Mouse (Mus musculus): ENCODE results near the gene Amd1. TPM values are rescaled to one million over a fixed set of nuclear protein-coding genes. Genes with fewer than 3 reads are reported as not detected.

The Amd1 gene
- total and polyA plus RNA-seq, 3 experiments: 81.2 to 102 TPM; not detected in 1

- Histone ChIP-seq H3K79me2 (ENCODE audit: control insufficient read depth, insufficient read depth, low read length, poor library complexity) (no peaks in the 10 kb centered on the region), H3K4me1 (ENCODE audit: control insufficient read depth in 1 of 2, insufficient read depth in 2 of 2, low read length in 2 of 2) (no peaks in the 10 kb centered on the region), H3K36me3 (ENCODE audit: control insufficient read depth in 1 of 2, insufficient read depth in 2 of 2, low read length in 2 of 2) (no peaks in the 10 kb centered on the region), H3K27ac (ENCODE audit: control insufficient read depth, low read depth, low read length) (no peak overlapping the region), H3K9ac (ENCODE audit: control insufficient read depth, low read depth, low read length, poor library complexity, severe bottlenecking) (no peak overlapping the region), H3K27me3 (ENCODE audit: control insufficient read depth in 1 of 2, insufficient read depth in 2 of 2, low read length in 2 of 2) (no peaks in the 10 kb centered on the region), H3K4me3 (ENCODE audit: control insufficient read depth in 1 of 2, insufficient read depth in 1 of 2, low read depth in 2 of 2, low read length in 2 of 2) (no peak overlapping the region), H3K9me3 (replicated peaks; ENCODE audit: insufficient read depth, low read length) (no peaks in the 10 kb centered on the region)
- no peak for DNase-seq (ENCODE audit: low read depth, low spot score)
- TF ChIP-seq NRF1 (IDR thresholded peaks at IDR 0.05; ENCODE audit: insufficient read depth, low read depth, low read length, poor library complexity, severe bottlenecking) (no peak), GABPA (IDR thresholded peaks at IDR 0.05; ENCODE audit: low read depth, low read length) (no peak), POLR2A (IDR thresholded peaks at IDR 0.05; ENCODE audit: control insufficient read depth in 1 of 2, insufficient read depth in 1 of 2, low read depth in 1 of 2, low read length in 2 of 2, poor library complexity in 1 of 2) (no peak; a peak in 1 of 4 replicates)
These were observed 18.4 kb downstream of the Amd1 start for GRCm38 (mm10) chr10:40283636-40284035.

- DNase-seq (ENCODE audit: low read depth, low spot score): no peak
- Histone ChIP-seq H3K27me3 (ENCODE audit: control insufficient read depth in 1 of 2, insufficient read depth in 2 of 2, low read length in 2 of 2) (no peaks in the 10 kb centered on the region), H3K9me3 (replicated peaks; ENCODE audit: insufficient read depth, low read length) (no peaks in the 10 kb centered on the region), H3K4me1 (ENCODE audit: control insufficient read depth in 1 of 2, insufficient read depth in 2 of 2, low read length in 2 of 2) (peaks cover 0 to 2% of the 10 kb centered on the region in 2 experiments; a peak in 2 of 4 replicates), H3K9ac (ENCODE audit: control insufficient read depth, low read depth, low read length, poor library complexity, severe bottlenecking) (no peak overlapping the region), H3K4me3 (ENCODE audit: control insufficient read depth in 1 of 2, insufficient read depth in 1 of 2, low read depth in 2 of 2, low read length in 2 of 2) (no peak overlapping the region), H3K36me3 (ENCODE audit: control insufficient read depth in 1 of 2, insufficient read depth in 2 of 2, low read length in 2 of 2) (no peaks in the 10 kb centered on the region; a peak in 1 of 4 replicates), H3K27ac (ENCODE audit: control insufficient read depth, low read depth, low read length) (no peak overlapping the region), H3K79me2 (ENCODE audit: control insufficient read depth, insufficient read depth, low read length, poor library complexity) (no peaks in the 10 kb centered on the region)
- no peak for TF ChIP-seq JUND (IDR thresholded peaks at IDR 0.05; ENCODE audit: low read depth, low read length)
- no peak for TF ChIP-seq MAX (IDR thresholded peaks at IDR 0.05; ENCODE audit: low read length)
- TF ChIP-seq USF1 (IDR thresholded peaks at IDR 0.05; ENCODE audit: low read depth, low read length): no peak
- no peak for TF ChIP-seq TBP (IDR thresholded peaks at IDR 0.05; ENCODE audit: low read depth, low read length)
- TF ChIP-seq SIN3A (IDR thresholded peaks at IDR 0.05; ENCODE audit: low read length): no peak
- no peak for TF ChIP-seq ETS1 (IDR thresholded peaks at IDR 0.05; ENCODE audit: low read depth, low read length)
- TF ChIP-seq MYC (IDR thresholded peaks at IDR 0.05; ENCODE audit: low read depth, low read length): no peak
- no peak for TF ChIP-seq CHD2 (IDR thresholded peaks at IDR 0.05; ENCODE audit: low read length)
These were observed 20.4 kb downstream of the Amd1 start for GRCm38 (mm10) chr10:40281565-40281964.

- Histone ChIP-seq H3K27ac (ENCODE audit: control insufficient read depth, low read depth, low read length) (no peak overlapping the region), H3K9me3 (replicated peaks; ENCODE audit: insufficient read depth, low read length) (no peaks in the 10 kb centered on the region), H3K4me3 (ENCODE audit: control insufficient read depth in 1 of 2, insufficient read depth in 1 of 2, low read depth in 2 of 2, low read length in 2 of 2) (no peak overlapping the region), H3K36me3 (ENCODE audit: control insufficient read depth in 1 of 2, insufficient read depth in 2 of 2, low read length in 2 of 2) (peaks cover 0 to 17% of the 10 kb centered on the region in 2 experiments; a peak in 2 of 4 replicates), H3K4me1 (ENCODE audit: control insufficient read depth in 1 of 2, insufficient read depth in 2 of 2, low read length in 2 of 2) (peaks cover 9 to 26% of the 10 kb centered on the region in 2 experiments), H3K9ac (ENCODE audit: control insufficient read depth, low read depth, low read length, poor library complexity, severe bottlenecking) (no peak overlapping the region), H3K79me2 (ENCODE audit: control insufficient read depth, insufficient read depth, low read length, poor library complexity) (no peaks in the 10 kb centered on the region), H3K27me3 (ENCODE audit: control insufficient read depth in 1 of 2, insufficient read depth in 2 of 2, low read length in 2 of 2) (no peaks in the 10 kb centered on the region)
- TF ChIP-seq ZKSCAN1 (IDR thresholded peaks at IDR 0.05; ENCODE audit: low read depth, low read length) (no peak), ZMIZ1 (IDR thresholded peaks at IDR 0.05; ENCODE audit: low read depth, low read length) (no peak), E2F4 (IDR thresholded peaks at IDR 0.05; ENCODE audit: borderline replicate concordance, low read depth, low read length) (no peak), EP300 (IDR thresholded peaks at IDR 0.05; ENCODE audit: low read depth in 1 of 2, low read length in 2 of 2) (no peak), GATA1 (IDR thresholded peaks at IDR 0.05; ENCODE audit: low read depth, low read length) (no peak), KAT2A (conservative IDR thresholded peaks at IDR 0.05; ENCODE audit: low read depth, low read length) (no peak), ZNF384 (IDR thresholded peaks at IDR 0.05; ENCODE audit: low read depth, low read length) (no peak), BHLHE40 (IDR thresholded peaks at IDR 0.05; ENCODE audit: borderline replicate concordance, low read depth, low read length) (no peak), RAD21 (IDR thresholded peaks at IDR 0.05; ENCODE audit: low read depth, low read length) (no peak), JUND (IDR thresholded peaks at IDR 0.05; ENCODE audit: low read depth, low read length) (no peak), MYB (IDR thresholded peaks at IDR 0.05; ENCODE audit: low read depth, low read length) (no peak), MAFK (IDR thresholded peaks at IDR 0.05; ENCODE audit: borderline replicate concordance, low read depth, low read length) (no peak), POLR2A (IDR thresholded peaks at IDR 0.05; ENCODE audit: control insufficient read depth in 1 of 2, insufficient read depth in 1 of 2, low read depth in 1 of 2, low read length in 2 of 2, poor library complexity in 1 of 2) (no peak), ETS1 (IDR thresholded peaks at IDR 0.05; ENCODE audit: low read depth, low read length) (no peak), USF1 (IDR thresholded peaks at IDR 0.05; ENCODE audit: low read depth, low read length) (no peak), MYC (IDR thresholded peaks at IDR 0.05; ENCODE audit: low read depth, low read length) (no peak), TCF12 (IDR thresholded peaks at IDR 0.05; ENCODE audit: low read depth, low read length) (no peak), TBP (IDR thresholded peaks at IDR 0.05; ENCODE audit: low read depth, low read length) (no peak), MEF2A (IDR thresholded peaks at IDR 0.05; ENCODE audit: extremely low read depth, insufficient replicate concordance, low read depth, low read length, poor library complexity, severe bottlenecking) (no peak), RCOR1 (IDR thresholded peaks at IDR 0.05; ENCODE audit: low read depth, low read length) (no peak)
- DNase-seq (ENCODE audit: low read depth, low spot score): no peak
These were observed 23.7 kb downstream of the Amd1 start for GRCm38 (mm10) chr10:40278317-40278716.

All from MEL (cell line).